Mouse (Mus musculus) gastrocnemius, adult 2 months (tissue): ENCODE measurements around the gene Ppp6r3. TPM values are rescaled to one million over a fixed set of nuclear protein-coding genes. Genes with fewer than 3 reads are reported as not detected.
"Not testable (repeated sequence)": the region's sequence is repeated elsewhere in the genome, so short reads cannot be mapped to it uniquely, and the experiment has no call there.

Experiments used
- DNase-seq: peaks from one replicate; pipeline ENCODE4 v3.0.0; 2022
- H3K27ac ChIP-seq: fragments of 200-600 bp; 2 replicates; pipeline ENCODE4 v1.8.1; 2022; ENCODE audit warnings: mild to moderate bottlenecking
- H3K4me3 ChIP-seq: fragments of 200-600 bp; 2 replicates; pipeline ENCODE4 v1.8.1; 2022; ENCODE audit warnings: mild to moderate bottlenecking, moderate library complexity
- CTCF ChIP-seq: fragments of 200-600 bp; IDR thresholded peaks from 2 replicates; pipeline ENCODE4 v1.8.1; 2022; ENCODE audit warnings: antibody characterized with exemption, mild to moderate bottlenecking, moderate library complexity
- intact Hi-C: fragments of 180-260 bp; cut with DNase I; formaldehyde crosslinking; loops from one replicate; pipeline ENCODE4 v1.15.1; 2025
- total RNA-seq, 2 experiments: library from RNA; stranded (reverse); gene quantifications; 2 replicates each; pipeline ENCODE4 v1.2.3; 2021

Gene Ppp6r3
- total RNA-seq, 2 experiments from 2014 or later, result 66.1 to 70.5 TPM

DNA sequence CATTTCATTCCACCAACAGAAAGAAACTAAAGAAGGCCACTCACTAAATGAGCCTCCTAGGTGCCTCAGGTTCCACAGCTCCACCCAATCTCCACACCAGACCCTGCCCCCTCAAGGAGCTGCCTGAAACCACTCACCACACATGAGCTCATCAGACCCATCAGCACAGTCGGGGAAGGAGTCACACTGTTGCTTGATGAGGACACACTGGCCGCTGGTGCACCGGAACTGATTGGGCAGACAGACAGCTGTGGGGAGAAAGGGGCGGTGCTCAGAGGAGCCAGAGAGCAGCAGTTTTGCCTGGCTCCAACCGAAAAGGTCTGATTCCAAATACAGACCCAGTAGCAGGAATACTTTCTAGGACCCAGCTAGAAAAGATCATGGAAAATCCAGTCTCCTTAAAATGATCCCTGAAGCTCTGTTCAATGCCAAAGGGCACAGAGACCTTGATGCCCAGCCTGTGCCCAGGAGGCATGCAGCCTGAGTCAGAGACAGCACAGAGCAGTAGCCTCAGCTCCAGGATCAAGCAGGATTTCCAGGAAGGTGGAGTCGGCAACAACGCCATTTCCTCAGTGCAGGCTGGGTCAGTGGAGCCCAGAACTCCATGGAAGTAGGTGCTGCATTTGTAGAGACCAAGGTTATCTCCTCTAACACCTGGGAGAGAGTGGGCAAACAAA, 18.0 kb upstream of the Ppp6r3 start:
- TF ChIP-seq CTCF, result no peak
- intact Hi-C loops, result no loop called here
- DNase-seq, result no peak
- H3K27ac ChIP-seq, result no peak overlapping the region
- H3K4me3 ChIP-seq, result no peak overlapping the region

DNA sequence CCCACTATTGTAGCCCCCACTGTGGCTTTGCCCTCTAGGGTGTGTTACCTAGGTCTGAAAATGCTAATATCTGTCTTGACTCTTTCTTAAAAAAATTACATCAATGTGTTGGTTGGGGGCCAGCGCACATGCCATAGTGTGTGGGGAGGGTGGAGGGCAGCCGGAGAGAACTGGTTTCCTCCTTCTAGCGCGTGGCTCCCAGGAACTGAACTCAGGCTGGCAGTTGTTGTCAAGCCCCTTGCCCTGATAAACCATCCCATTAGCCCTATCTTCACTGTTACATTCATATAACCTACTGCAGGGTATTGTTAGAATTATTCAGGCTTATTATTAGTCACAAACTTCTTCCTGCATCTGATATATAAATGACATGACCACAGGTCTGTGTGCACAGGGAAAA, 14.4 kb upstream of the Ppp6r3 start:
- TF ChIP-seq CTCF, result no peak
- intact Hi-C loops, result no loop called here
- Histone ChIP-seq H3K4me3 (no peak overlapping the region), H3K27ac (no peak overlapping the region)
- DNase-seq, result no peak

GRCm38 (mm10) chr19:3589547-3589946, 14.0 kb upstream of the Ppp6r3 start:
- TF ChIP-seq CTCF, result no peak
- DNase-seq, result no peak
- H3K4me3 ChIP-seq, result no peak overlapping the region
- H3K27ac ChIP-seq, result no peak overlapping the region
- intact Hi-C loops, result no loop called here

GRCm38 (mm10) chr19:3587729-3588128, 12.2 kb upstream of the Ppp6r3 start:
- TF ChIP-seq CTCF, result peak; percentile 65
- H3K4me3 ChIP-seq, DNase-seq, intact Hi-C loops, H3K27ac ChIP-seq: not testable (repeated sequence)

DNA sequence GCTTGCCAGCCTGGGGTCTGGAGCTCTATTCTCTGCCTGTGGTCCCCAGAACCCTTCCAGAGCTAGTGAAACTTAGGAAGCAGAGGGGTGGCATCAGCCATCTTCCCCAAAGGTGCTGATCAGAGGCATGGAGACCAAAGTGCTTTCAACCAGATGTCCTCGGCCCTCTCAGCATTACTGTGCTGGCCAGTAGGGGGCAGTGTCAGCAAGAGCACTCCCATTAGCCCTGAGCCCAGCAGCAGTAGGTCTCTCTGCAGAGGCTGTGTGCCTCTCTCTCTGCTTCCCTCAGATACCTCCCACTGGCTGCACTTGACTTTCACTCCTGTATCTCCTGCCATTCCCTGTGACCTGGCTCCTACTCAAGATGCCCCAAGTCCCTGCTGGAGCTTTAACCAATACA, 11.0 kb upstream of the Ppp6r3 start:
- DNase-seq, result peak; percentile 72
- H3K27ac ChIP-seq, result no peak overlapping the region
- peak; percentile 88 for TF ChIP-seq CTCF
- H3K4me3 ChIP-seq, result no peak overlapping the region
- intact Hi-C loops, result no loop called here

DNA sequence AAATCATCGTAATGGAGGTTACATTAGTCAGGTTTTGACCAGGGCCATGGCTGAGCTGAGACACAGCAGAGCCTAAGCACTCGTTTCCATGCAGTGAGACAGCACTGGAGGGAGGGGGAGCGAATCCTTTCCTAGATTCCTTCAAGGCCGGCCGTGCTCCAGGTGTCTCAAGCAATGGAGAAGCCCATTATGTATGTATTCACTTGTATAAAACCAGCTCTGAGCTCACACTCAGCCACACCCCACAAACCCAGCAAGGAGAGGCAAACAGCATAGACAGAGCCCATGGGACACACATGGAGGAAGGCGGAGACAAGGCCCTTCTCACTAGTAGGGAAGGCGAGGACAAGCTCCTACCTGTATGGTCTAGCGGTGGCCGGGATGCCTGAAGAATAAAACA, 10.5 kb upstream of the Ppp6r3 start:
- intact Hi-C loops, result no loop called here
- DNase-seq, result no peak

GRCm38 (mm10) chr19:3581326-3581725, 5.8 kb upstream of the Ppp6r3 start:
- intact Hi-C loops, result loop anchor here (5.0 kb wide), 1 partner anchor 136 kb away; no protein-coding TSS in a partner anchor
- peak; percentile 57 for DNase-seq

More for the DNA sequence above, 10.5 kb upstream of the Ppp6r3 start:
- TF ChIP-seq CTCF, result no peak
- no peak overlapping the region for H3K4me3 ChIP-seq
- H3K27ac ChIP-seq, result no peak overlapping the region

GRCm38 (mm10) chr19:3577911-3578290, 2.4 kb upstream of the Ppp6r3 start:
- intact Hi-C loops, result no loop called here
- Histone ChIP-seq H3K27ac (no peak overlapping the region), H3K4me3 (no peak overlapping the region)
- TF ChIP-seq CTCF, result no peak
- DNase-seq, result peak; percentile 10

More at GRCm38 (mm10) chr19:3581326-3581725, 5.8 kb upstream of the Ppp6r3 start:
- TF ChIP-seq CTCF, result peak; percentile 80
- Histone ChIP-seq H3K4me3 (no peak overlapping the region), H3K27ac (no peak overlapping the region)

DNA sequence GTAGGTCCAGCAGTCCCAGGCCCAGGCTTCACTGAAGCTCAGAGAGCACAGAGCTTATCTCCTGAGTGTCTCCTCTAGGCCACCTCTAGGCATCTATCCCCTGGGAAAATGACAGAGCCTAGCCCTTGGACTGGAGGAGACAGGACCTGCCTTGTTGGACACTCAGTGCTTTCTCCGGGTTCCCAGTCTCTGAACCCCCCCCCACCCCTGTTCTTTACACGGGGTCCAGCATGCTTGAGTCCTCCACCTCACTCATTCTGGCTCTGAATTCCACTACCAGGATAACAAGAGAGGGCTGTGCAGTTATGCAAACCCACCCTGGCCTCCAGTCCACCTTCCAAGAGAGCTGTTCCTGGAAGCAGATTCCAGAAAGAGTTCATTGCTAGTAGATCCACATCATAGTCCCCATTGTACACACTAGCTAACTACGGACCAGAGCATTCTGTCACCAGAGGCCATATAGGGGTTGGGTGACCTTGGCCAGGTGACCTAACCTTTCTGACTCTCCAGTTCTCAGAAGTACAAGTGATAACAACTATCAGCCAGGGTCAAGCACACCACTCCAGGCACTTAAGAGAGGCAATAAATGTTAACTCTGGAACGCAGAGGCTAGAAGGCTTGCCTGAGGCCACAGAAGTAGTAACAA, 1.8 kb upstream of the Ppp6r3 start:
- no peak for TF ChIP-seq CTCF
- peak overlapping the region; percentile 24 for H3K27ac ChIP-seq
- DNase-seq, result no peak
- intact Hi-C loops, result no loop called here
- H3K4me3 ChIP-seq, result no peak overlapping the region

DNA sequence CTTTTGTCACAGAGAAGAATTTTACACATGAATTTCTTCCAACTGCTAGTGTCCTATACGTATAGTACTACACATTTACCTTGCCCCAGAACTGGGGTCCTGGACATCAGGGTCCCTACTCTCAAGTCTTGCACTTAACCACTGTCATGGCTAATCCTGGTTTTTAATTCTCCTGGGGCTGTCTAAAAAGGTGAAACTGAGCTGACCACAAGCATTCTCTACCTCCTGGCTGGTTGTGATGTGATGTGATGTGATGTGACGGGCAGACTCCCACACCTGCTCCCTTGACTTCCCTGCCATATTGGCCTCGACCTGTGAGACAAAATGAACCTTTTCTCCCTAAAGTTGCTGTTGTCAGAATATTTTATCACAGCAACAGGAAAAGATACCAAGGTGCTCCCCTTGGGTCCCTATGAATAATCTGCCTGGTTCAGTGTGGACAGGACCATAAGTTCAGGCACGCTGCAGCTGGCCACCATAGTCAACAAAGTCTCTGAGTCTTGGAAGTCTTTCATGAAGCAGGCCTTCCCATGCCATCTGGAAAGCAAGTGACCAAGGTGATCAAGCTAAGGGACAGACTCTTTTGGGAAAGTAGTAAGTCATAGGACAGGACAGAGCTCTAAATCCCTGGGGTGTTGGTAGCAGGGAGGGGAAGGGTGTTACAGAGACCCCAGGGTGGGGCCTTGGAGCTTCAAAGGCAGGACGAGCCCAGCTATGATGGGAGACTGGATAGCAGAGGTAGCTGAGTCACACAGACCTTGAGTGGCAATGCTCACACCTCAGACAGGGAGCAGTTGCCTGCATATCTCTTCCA, 1.1 kb upstream of the Ppp6r3 start:
- peak overlapping the region; percentile 90 for H3K4me3 ChIP-seq
- no peak for TF ChIP-seq CTCF
- intact Hi-C loops, result no loop called here
- peak overlapping the region; percentile 100 for H3K27ac ChIP-seq
- DNase-seq, result peak; percentile 32

- intact Hi-C loops, result no loop called here
- DNase-seq, result peak; percentile 96
- Histone ChIP-seq H3K27ac (peak overlapping the region; percentile 100), H3K4me3 (peak overlapping the region; percentile 90)
- peak; percentile 5; the same call in 1 of the 2 replicates for TF ChIP-seq CTCF
These were observed 295 bp downstream of the Ppp6r3 start for GRCm38 (mm10) chr19:3575276-3575631.

GRCm38 (mm10) chr19:3574593-3575094, 905 bp downstream of the Ppp6r3 start:
- DNase-seq, result no peak
- TF ChIP-seq CTCF, result no peak
- peak overlapping the region; percentile 100 for H3K27ac ChIP-seq
- peak overlapping the region; percentile 90 for H3K4me3 ChIP-seq
- intact Hi-C loops, result no loop called here

- peak; percentile 86 for DNase-seq
- no peak for TF ChIP-seq CTCF
- intact Hi-C loops, result no loop called here
- peak overlapping the region; percentile 53 for H3K4me3 ChIP-seq
- peak overlapping the region; percentile 82 for H3K27ac ChIP-seq
These were observed 11.2 kb downstream of the Ppp6r3 start for GRCm38 (mm10) chr19:3564309-3564708.
